Mouse (Mus musculus) erythroblast, embryonic 14.5 days (primary cell): ENCODE results near the gene 2810004N23Rik. TPM values are rescaled to one million over a fixed set of nuclear protein-coding genes. Genes with fewer than 3 reads are reported as not detected.

Experiments used
- H3K27me3 ChIP-seq: 2 replicates; pipeline ENCODE4 v1.6.1; 2012; ENCODE audit warnings: inconsistent platforms; ENCODE audit not compliant: control insufficient read depth
- H3K36me3 ChIP-seq: 2 replicates; pipeline ENCODE4 v1.6.1; 2012; ENCODE audit warnings: mild to moderate bottlenecking, inconsistent platforms; ENCODE audit not compliant: control insufficient read depth
- H3K4me1 ChIP-seq: 2 replicates; pipeline ENCODE4 v1.6.1; 2012; ENCODE audit warnings: inconsistent platforms; ENCODE audit not compliant: control insufficient read depth
- H3K4me3 ChIP-seq: replicated peaks from 2 replicates; pipeline ENCODE3; 2012; ENCODE audit warnings: moderate library complexity, mild to moderate bottlenecking, inconsistent platforms
- H3K9me3 ChIP-seq: 2 replicates; pipeline ENCODE4 v1.6.1; 2012; ENCODE audit warnings: low read length, inconsistent platforms, mixed read lengths; ENCODE audit not compliant: control insufficient read depth
- GATA1 ChIP-seq: IDR thresholded peaks from 2 replicates; pipeline ENCODE4 v1.6.1; 2012; ENCODE audit warnings: low read length, inconsistent platforms, mixed read lengths
- TAL1 ChIP-seq: IDR thresholded peaks from 3 replicates; pipeline ENCODE4 v1.6.1; 2012; ENCODE audit warnings: low read length, inconsistent platforms, mixed read lengths
- polyA plus RNA-seq: library from polyadenylated mRNA; stranded (reverse); fragments of >175 nt; gene quantifications from 2 replicates; pipeline ENCODE4 v1.2.3, GENCODE M21; 2012

The 2810004N23Rik gene
- polyA plus RNA-seq, 1 experiment: 0.93 TPM

- no peak for TF ChIP-seq GATA1
- TF ChIP-seq TAL1: no peak
- Histone ChIP-seq H3K4me1 (no peaks in the 10 kb centered on the region), H3K36me3 (no peaks in the 10 kb centered on the region), H3K27me3 (no peaks in the 10 kb centered on the region), H3K9me3 (peaks cover 19% of the 10 kb centered on the region), H3K4me3 (no peak overlapping the region)
Measured at GRCm38 (mm10) chr8:124815870-124816269, 47.0 kb downstream of the 2810004N23Rik start.

GRCm38 (mm10) chr8:124813326-124813725 is 49.6 kb downstream of the 2810004N23Rik start:
- H3K27me3 ChIP-seq: no peaks in the 10 kb centered on the region
- H3K36me3 ChIP-seq: no peaks in the 10 kb centered on the region
- TF ChIP-seq TAL1: no peak
- TF ChIP-seq GATA1: no peak
- no peak overlapping the region for H3K4me3 ChIP-seq
- no peaks in the 10 kb centered on the region for H3K4me1 ChIP-seq
- peaks cover 16% of the 10 kb centered on the region for H3K9me3 ChIP-seq

- peaks cover 2% of the 10 kb centered on the region; the same call in 1 of the 2 replicates for H3K9me3 ChIP-seq
- H3K4me1 ChIP-seq: no peaks in the 10 kb centered on the region
- no peaks in the 10 kb centered on the region for H3K36me3 ChIP-seq
- H3K27me3 ChIP-seq: no peaks in the 10 kb centered on the region
- H3K4me3 ChIP-seq: no peak overlapping the region
- TF ChIP-seq GATA1: no peak
- TF ChIP-seq TAL1: no peak
Measured at GRCm38 (mm10) chr8:124810689-124811394, 52.1 kb downstream of the 2810004N23Rik start.

- no peaks in the 10 kb centered on the region for H3K36me3 ChIP-seq
- TF ChIP-seq TAL1 (no peak), GATA1 (no peak)
- H3K4me3 ChIP-seq: no peak overlapping the region
- no peaks in the 10 kb centered on the region for H3K4me1 ChIP-seq
- H3K27me3 ChIP-seq: 0 out of 2 replicates have a peak, but pooled peaks cover 2% of the 10 kb centered on the region
- H3K9me3 ChIP-seq: 0 out of 2 replicates have a peak, but pooled peaks cover 3% of the 10 kb centered on the region
Measured at GRCm38 (mm10) chr8:124810056-124810610, 52.8 kb downstream of the 2810004N23Rik start.

- H3K4me3 ChIP-seq: no peak overlapping the region
- H3K27me3 ChIP-seq: 0 out of 2 replicates have a peak, but pooled peaks cover 2% of the 10 kb centered on the region
- TF ChIP-seq GATA1 (no peak), TAL1 (no peak)
- no peaks in the 10 kb centered on the region for H3K36me3 ChIP-seq
- no peaks in the 10 kb centered on the region for H3K4me1 ChIP-seq
- 0 out of 2 replicates have a peak, but pooled peaks cover 3% of the 10 kb centered on the region for H3K9me3 ChIP-seq
Measured at GRCm38 (mm10) chr8:124809419-124809818, 53.5 kb downstream of the 2810004N23Rik start.

- TF ChIP-seq GATA1 (no peak), TAL1 (no peak)
- Histone ChIP-seq H3K4me1 (no peaks in the 10 kb centered on the region), H3K36me3 (no peaks in the 10 kb centered on the region), H3K4me3 (no peak overlapping the region), H3K9me3 (0 out of 2 replicates have a peak, but pooled peaks cover 3% of the 10 kb centered on the region), H3K27me3 (0 out of 2 replicates have a peak, but pooled peaks cover 2% of the 10 kb centered on the region)
Measured at GRCm38 (mm10) chr8:124805990-124806389, 56.9 kb downstream of the 2810004N23Rik start.

- Histone ChIP-seq H3K4me1 (no peaks in the 10 kb centered on the region), H3K4me3 (no peak overlapping the region), H3K27me3 (0 out of 2 replicates have a peak, but pooled peaks cover 2% of the 10 kb centered on the region), H3K36me3 (no peaks in the 10 kb centered on the region), H3K9me3 (0 out of 2 replicates have a peak, but pooled peaks cover 3% of the 10 kb centered on the region)
- TF ChIP-seq GATA1 (no peak), TAL1 (no peak)
Measured at GRCm38 (mm10) chr8:124803824-124804702, 58.9 kb downstream of the 2810004N23Rik start.

- 0 out of 2 replicates have a peak, but pooled peaks cover 3% of the 10 kb centered on the region for H3K9me3 ChIP-seq
- no peaks in the 10 kb centered on the region for H3K36me3 ChIP-seq
- peaks cover 20% of the 10 kb centered on the region for H3K27me3 ChIP-seq
- TF ChIP-seq TAL1: no peak
- no peak for TF ChIP-seq GATA1
- H3K4me1 ChIP-seq: no peaks in the 10 kb centered on the region
- no peak overlapping the region for H3K4me3 ChIP-seq
Measured at GRCm38 (mm10) chr8:124800542-124800941, 62.4 kb downstream of the 2810004N23Rik start.
